Mouse (Mus musculus) skeletal muscle tissue, adult 2 months (tissue): ENCODE data around the gene Olfr551.
A peak's percentile ranks its signal among the peaks of the same experiment; 100 is the strongest.
"Not testable (repeated sequence)": the region's sequence is repeated elsewhere in the genome, so short reads cannot be mapped to it uniquely, and the experiment has no call there.

Experiments
- DNase-seq: peaks from one replicate; pipeline ENCODE4 v3.0.0-alpha.2; 2012; ENCODE audit warnings: low read depth, low spot score

Gene Olfr551

DNA sequence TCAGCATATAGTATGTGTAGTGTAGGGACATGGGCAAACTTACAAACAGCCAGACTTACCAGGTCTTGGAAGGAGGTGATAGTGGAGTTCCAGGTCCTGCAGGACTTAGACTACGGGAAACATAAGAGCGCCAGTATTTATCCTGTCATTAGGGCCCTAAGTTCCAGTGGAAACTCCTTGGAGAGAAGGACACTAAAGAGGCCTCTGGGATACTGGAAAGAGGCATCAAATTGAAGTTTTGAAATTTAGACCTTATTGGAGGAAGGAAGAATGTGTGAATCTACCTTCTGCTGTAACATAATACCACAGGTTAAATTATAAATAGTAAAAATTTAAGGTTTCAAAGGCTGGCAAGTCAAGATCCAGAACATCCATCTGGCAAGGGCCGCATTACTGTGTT lies at the start of gene Olfr551:
Olfr551 (minus strand) TSS at position 101 of the 400 bp plus-strand sequence.
- no peak for DNase-seq

GRCm38 (mm10) chr7:102638132-102638531 lies 46.4 kb upstream of the Olfr551 start, which contains the start of gene Olfr554:
TSS of gene Olfr554 (plus strand) at chr7:102638432.
- DNase-seq = no peak

DNA sequence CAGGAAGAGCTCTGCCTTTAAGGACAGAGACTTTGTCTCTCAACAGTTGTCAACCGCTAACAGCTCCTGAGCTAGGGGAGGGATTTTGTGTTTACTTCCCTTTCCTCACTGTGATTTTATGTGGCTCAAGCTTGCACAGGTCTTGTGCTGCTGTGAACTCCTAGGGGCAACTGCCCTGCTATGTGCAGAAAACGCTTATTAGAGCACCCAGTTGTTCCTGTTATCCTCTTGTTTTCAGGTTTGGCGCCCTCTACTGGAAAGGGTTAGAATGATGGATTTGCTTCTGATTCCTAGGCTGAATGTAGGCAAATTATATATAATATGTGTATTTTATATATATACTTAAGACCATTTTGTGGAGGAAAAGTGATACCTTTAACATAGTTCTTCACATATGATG lies 45.0 kb upstream of the Olfr551 start:
- peak; percentile 19 for DNase-seq

DNA sequence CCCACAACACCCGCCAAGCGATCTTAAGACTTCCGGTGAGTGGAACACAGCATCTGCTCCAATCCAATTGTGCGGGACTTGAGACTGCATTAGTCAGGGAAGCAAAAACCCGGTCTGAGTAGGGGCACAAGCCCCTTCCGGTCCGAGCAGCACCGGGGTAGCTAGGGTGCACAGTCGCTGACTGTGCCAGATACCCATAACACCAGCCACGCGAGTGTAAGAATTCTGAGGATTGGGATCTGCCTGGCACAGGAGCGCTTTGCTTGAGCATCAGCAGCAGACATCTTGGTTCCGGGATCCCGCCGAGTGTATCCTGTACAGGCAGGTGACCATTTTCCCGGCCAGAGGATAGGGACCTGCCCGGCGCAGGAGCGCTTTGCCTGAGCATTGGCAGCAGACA lies 28.7 kb upstream of the Olfr551 start:
- not testable (repeated sequence) for DNase-seq

DNA sequence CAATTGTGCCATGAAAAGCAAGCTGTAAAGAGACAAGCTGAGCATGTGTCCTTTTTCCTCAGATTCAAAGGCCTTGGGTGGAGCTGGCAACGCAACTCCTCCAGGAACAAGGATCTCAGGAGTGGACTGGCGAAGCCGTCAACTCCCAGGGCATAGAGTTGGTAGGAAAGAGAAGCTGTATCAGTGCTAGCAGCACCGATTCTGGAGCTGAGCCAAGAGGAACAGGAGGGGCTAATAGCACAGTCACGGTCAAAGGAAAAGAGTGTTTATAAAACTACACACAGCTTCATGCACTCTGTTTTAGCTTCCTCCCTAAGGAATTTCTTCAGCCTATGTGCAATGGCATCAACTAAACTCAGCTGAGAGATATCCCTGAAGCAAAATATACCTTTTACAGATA lies 27.9 kb upstream of the Olfr551 start:
- no peak for DNase-seq

- DNase-seq = no peak
These were observed 26.4 kb upstream of the Olfr551 start, which contains the start of gene Olfr553 for GRCm38 (mm10) chr7:102618118-102618517. TSS of gene Olfr553 (minus strand) at chr7:102618218.

DNA sequence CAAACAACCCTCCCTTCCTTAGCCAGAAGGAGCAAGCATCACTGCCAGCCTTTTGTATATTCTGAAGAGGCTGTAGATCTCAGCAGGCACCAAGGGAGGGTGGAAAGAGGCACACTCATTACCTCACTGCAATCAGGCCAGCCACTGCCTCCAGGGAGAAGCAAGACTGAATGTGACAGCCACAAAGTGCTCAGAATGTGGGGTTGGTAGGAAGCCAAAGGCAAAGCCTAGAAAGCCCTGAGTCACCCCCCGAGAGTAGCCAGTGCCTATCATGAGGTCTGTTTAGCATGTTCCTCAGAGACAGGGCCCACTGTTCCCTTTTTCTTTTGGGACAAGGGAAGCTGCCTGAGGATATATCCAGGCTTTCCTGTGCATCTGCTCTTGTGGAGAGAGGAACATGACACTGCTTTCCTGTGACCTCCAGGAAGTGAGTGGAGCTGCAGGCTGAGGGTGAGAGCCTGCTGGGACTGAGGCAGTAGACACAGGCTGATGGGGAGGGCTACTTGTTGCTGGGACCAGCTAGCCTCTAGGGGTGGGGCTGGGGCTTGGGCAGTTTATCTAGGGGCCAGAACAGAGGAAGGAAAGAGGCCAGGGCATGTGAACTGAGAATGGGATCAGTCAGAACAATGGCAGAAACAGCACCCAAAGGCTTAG lies 5.8 kb upstream of the Olfr551 start, which contains the start of gene Olfr552:
Olfr552 (plus strand) TSS at position 393 of the 654 bp plus-strand sequence.
- no peak for DNase-seq

DNA sequence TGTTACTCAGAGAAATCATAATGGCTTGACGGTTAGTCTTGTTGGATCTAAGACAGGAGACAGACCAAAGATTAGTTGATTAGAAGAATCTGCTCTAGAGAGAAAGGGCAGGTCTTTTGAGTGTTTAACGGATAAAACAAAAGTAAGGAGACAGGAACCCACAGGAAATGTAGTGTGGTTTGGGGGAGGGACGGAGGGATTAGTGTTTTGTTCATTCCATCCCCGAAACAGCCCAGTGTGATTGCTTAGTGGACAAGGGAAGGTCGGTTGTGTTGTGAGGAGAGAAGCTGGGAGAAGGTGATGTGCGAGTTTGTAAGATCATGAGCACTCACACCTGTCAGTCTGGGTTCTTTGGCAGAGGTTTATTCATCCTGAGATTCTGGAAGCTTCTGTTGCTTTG lies 15.7 kb downstream of the Olfr551 start:
- no peak for DNase-seq

- no peak for DNase-seq
These were observed 18.4 kb downstream of the Olfr551 start for GRCm38 (mm10) chr7:102573174-102573830.

- no peak for DNase-seq
These were observed 20.5 kb downstream of the Olfr551 start, which contains the start of gene Olfr550 for GRCm38 (mm10) chr7:102571142-102571541. TSS of gene Olfr550 (plus strand) at chr7:102571442.

DNA sequence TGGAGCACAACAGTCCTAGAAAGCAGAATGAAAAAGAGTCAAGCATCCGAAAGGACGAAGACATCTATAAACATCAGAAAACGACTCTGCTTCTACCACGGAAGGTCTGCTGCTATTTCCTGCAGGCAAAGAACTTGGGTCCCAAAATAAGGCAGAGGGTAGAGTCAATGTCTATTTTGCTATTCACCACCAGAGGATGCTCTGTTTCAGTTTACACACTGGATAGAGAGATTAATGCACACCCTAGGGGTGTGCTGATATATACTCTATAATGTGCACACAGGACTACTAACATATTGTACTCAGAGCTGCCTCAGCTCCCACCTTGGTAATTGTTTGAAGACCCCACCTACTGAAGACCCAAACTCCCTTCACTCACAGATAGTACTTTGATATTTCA lies 25.5 kb downstream of the Olfr551 start:
- no peak for DNase-seq

GRCm38 (mm10) chr7:102564999-102565997 lies 26.4 kb downstream of the Olfr551 start, which contains the start of gene Trim21:
TSS of gene Trim21 (minus strand) at chr7:102565486.
- DNase-seq = peak; percentile 78

- no peak for DNase-seq
These were observed 38.4 kb downstream of the Olfr551 start for GRCm38 (mm10) chr7:102553279-102553678.

- DNase-seq = no peak
These were observed 42.1 kb downstream of the Olfr551 start, which contains the start of gene Olfr549 for GRCm38 (mm10) chr7:102549570-102549969. TSS of gene Olfr549 (plus strand) at chr7:102549870.

- DNase-seq = no peak
These were observed 50.4 kb downstream of the Olfr551 start for GRCm38 (mm10) chr7:102541251-102541650.

DNA sequence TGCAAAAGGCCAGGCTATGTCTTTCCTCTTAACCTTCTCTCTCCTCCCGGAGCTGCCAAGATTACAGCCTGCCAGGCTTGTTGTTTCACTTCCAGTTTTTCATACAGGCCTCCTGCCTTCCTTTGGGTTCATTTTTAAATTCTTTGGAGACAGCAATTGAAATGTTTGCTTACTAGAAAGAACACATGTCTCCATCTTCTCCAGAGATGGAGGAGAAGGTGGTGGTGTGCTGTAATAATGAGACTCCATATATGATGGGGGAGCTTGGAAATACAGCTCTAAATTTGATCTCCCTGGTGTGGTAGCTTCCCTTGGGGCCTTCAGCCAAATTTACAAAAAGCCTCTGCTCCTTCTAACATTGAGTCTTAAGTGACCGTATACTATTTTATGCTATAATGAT lies 51.1 kb downstream of the Olfr551 start, which contains the start of gene Olfr548-ps1:
Olfr548-ps1 (plus strand) TSS at position 301 of the 400 bp plus-strand sequence.
- DNase-seq = no peak

DNA sequence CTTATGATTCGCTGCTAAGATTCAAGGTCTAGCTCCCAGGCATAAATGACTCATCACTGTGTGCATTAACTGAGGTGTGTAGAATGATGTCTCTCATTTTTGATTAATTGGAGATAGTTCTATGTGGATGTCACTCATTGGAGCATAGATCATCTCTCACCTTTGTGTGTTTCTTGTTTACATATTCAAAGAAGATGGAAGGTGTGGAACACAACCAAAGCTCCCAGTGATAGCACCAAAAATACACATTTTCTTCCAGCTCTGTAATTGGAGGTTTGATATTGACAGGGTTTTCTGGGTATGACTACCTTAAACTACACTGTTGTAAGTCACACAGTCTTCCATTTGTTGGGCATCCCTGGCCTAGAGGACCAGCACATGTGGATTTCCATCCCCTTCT lies 57.2 kb downstream of the Olfr551 start, which contains the start of gene Olfr547:
Olfr547 (plus strand) TSS at position 301 of the 400 bp plus-strand sequence.
- DNase-seq = no peak
